Mouse (Mus musculus) urinary bladder, postnatal 25 days (tissue): ENCODE data around the gene Tspan32.

Source experiments
- DNase-seq: peaks from one replicate; pipeline ENCODE4 v3.0.0; 2022; ENCODE audit warnings: low spot score

Tspan32 gene

DNA sequence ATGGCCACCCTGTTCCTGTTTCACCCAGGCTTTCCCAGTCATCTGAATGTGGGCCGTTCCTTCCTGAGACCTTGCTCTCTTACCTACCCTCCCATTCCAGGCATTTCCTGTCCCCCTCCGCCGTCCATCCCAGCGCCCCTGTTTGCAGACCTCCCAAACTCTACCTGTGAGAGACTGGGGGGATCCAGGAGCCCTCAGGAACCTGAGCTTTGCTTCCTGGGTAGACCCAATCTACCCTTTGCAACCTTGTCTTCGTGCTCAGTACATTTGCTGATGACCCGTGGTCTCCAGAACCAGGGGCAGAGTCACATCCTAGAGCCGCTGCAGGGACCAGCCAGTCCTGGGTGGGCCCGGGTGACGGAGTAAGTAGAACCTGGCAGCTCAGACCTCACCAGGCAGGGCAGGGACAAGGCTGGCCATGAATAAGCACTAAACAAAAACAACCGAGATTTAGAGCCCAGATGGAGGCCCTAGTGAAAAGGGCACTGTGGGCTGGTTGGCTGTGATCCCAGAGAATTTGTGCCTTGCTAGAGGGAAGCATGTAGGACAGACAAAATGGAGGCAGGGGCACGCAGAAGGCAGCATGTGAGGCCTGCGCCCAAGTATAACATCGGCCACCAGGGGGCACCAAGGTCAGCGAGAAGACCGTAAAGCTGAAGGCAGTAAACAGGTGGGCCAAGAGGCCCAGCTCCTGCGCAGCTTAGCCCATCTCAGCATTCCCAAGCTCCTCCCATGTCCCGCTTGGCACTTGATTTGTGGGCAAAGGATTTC is 2.9 kb downstream of the Tspan32 start:
- peak; percentile 97 for DNase-seq

- DNase-seq, result no peak
These were observed 3.6 kb downstream of the Tspan32 start for GRCm38 (mm10) chr7:143008370-143008926.

- DNase-seq, result no peak
These were observed 4.3 kb downstream of the Tspan32 start for GRCm38 (mm10) chr7:143008996-143009665.

DNA sequence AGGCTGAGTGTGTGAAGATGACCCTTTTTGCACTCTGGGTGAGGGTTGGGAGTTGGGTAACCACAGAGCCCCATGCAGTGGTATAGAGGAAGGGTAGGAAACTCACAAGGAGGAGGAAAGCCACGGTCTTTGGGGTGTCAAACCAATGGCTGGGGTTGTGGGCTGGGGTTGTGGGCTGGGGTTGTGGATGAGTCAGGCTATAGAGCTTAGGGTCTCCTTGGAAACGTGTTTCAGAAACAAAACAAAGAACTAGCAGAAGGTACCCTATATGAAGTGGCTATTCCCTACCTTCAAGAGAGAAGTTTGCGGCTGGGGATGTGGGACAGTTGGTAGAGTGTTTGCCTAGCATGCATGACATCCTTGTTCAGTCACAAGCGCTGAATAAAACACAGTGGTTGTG is 5.2 kb downstream of the Tspan32 start:
- DNase-seq, result no peak

DNA sequence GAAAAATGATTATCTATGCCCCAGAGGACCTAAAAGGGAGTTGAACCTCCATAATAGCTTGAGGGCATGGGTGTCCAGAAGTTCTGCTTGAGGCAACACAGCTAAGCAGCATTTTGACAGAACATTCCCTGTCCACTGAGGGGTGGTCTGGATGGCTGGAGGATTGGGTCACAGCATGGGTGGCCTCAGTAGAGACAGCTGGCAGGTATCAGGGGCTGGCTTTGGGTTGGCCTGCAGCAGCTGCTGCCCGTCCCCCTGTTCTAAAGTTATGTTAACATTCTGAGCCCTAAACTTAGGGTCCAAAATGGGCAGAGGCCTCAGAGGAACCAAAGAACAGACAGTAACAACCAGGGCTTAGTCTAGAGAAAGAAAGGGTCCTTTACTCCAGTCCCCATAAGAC is 6.4 kb downstream of the Tspan32 start:
- no peak for DNase-seq

GRCm38 (mm10) chr7:143012230-143012875 is 7.5 kb downstream of the Tspan32 start:
- no peak for DNase-seq

GRCm38 (mm10) chr7:143013420-143014178 is 8.8 kb downstream of the Tspan32 start:
- DNase-seq, result peak; percentile 59

- no peak for DNase-seq
These were observed 10.2 kb downstream of the Tspan32 start for GRCm38 (mm10) chr7:143014862-143015659.

DNA sequence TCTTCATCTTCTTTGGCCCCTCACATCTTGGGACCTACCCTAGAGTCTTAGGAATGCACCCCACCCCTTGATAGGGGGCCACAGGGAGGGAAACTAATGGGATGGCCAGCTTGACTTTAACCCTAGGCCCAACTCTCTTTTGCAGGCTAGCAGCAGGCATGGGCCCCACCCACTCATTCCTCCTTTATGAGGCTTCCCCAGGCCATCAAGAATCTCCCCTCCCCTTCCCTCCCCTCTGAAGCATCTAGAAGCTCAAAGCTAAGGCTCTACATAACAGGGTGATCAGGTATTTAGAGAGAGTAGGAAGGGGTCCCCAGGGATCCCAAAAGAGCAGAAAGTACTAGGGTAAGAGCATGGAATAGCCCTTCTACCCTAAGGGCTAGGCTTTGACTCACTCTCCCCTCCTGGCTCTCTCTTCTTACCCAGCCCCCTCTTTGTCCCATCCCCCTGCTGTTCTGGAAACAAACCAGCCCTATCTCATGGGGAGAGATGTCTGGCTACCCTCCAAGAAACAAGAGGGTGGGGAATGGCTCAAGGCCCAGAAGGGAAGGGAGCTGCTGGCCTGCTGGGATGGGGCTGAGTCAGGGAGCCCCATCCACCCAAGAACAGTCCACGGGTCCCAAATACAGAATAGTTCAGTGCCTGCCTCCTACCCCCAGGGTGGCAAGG is 11.0 kb downstream of the Tspan32 start:
- peak; percentile 45 for DNase-seq

- no peak for DNase-seq
These were observed 11.7 kb downstream of the Tspan32 start for GRCm38 (mm10) chr7:143016424-143017142.

DNA sequence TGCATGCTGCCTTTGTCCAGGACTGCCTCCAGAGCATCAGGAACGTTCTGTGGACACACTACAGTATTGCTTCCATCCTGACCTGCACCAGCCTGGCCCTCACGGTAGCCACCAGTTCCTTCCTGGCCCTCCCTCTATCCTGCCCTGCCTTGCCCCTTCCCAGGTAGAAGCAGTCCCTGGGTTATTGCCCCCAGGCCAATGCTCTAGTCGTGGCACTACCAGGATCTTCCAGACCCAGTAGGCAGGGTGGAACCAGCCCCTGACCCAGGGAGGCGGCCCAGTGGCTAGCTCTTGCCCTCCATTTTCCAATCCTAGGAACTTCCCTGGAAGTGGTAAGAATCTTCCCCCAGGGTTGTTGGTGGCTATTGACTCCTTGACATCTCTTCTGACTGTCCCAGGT is 12.3 kb downstream of the Tspan32 start:
- no peak for DNase-seq

DNA sequence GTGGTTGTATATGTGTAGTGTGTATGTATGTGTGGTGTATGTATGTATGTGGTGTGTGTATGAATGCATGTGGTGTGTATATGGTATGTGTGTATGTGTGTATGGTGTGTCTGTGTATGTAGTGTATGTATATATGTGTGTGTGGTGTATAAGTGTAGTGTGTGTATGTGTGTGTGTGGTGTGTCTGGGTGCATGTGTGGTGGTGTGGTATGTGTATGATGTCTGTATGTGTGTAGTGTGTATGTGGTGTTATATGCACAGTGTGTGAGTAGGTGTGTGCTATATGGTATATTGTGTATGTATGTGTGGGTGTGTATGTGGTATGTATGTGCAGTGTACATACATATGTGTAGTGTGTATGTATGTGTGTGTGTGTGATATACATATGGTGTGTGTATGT is 15.2 kb downstream of the Tspan32 start:
- no peak for DNase-seq

DNA sequence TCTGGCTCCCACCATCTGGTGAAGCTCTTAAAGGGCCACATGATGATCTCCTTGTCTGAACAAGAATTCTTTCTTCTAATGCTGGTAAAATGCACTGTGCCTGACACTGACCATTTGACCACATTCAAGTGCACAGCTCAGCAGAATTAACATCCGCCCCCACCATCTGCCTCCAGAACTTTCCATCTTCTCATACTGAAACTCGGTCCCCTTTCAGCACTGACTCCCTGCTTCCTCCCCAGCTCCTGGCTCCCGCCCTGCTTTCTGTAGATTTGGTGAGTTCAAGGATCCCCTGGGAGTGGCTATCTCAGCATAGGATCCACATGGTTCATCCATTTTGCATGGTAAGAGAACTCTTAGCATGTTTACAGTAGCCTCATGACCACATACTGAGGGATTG is 15.9 kb downstream of the Tspan32 start:
- no peak for DNase-seq

DNA sequence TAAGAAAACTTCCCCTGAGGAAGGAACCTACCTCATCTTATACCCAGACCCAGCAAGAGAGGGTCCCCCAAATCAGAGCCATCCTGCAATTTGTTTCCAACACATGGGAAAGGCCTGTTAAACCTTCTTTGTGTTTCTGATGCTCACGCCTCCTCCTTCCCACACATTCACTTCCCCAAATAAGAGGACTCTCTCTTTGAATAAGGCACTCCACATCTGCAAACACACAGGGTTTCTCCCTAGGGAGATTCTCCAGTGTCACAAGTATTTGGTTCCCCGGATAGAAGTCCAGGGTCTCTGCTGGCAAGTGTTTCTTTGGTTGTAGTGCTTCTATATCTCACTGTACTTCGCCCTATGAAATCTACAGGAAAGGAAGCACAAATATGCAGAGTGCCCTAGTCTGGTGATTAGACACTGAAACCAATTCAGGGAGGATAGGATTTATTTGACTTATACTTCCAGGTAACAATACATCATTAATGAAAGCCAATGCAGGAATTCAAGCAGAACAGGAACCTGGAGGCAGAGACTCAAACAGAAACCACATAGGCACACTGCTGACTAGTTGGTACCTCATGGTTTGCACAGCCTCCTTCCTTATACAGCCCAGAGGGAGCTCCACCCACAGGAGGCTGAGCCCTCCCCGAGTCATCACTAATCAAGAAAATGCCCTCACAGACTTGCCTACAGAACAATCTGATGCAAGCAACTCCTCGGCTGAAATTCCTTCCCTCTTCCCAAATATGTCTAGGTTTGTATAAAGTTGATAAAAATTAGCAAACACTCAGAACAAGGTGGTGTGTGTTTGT is 16.7 kb downstream of the Tspan32 start:
- no peak for DNase-seq

GRCm38 (mm10) chr7:143023499-143023898 is 18.7 kb downstream of the Tspan32 start:
- DNase-seq, result no peak

GRCm38 (mm10) chr7:143024293-143024692 is 19.4 kb downstream of the Tspan32 start:
- no peak for DNase-seq

GRCm38 (mm10) chr7:143025496-143025895 is 20.6 kb downstream of the Tspan32 start:
- DNase-seq, result no peak

GRCm38 (mm10) chr7:143027196-143027595 is 22.4 kb downstream of the Tspan32 start:
- DNase-seq, result no peak

- DNase-seq, result no peak
These were observed 27.0 kb downstream of the Tspan32 start for GRCm38 (mm10) chr7:143031816-143032215.
